Mouse (Mus musculus): ENCODE results near the gene Pms2. TPM values are rescaled to one million over a fixed set of nuclear protein-coding genes. Genes with fewer than 3 reads are reported as not detected.

Gene Pms2
- polyA plus RNA-seq (2012; ENCODE audit: low replicate concordance) = 0.57 and 1.4 TPM in 2 replicates

DNA sequence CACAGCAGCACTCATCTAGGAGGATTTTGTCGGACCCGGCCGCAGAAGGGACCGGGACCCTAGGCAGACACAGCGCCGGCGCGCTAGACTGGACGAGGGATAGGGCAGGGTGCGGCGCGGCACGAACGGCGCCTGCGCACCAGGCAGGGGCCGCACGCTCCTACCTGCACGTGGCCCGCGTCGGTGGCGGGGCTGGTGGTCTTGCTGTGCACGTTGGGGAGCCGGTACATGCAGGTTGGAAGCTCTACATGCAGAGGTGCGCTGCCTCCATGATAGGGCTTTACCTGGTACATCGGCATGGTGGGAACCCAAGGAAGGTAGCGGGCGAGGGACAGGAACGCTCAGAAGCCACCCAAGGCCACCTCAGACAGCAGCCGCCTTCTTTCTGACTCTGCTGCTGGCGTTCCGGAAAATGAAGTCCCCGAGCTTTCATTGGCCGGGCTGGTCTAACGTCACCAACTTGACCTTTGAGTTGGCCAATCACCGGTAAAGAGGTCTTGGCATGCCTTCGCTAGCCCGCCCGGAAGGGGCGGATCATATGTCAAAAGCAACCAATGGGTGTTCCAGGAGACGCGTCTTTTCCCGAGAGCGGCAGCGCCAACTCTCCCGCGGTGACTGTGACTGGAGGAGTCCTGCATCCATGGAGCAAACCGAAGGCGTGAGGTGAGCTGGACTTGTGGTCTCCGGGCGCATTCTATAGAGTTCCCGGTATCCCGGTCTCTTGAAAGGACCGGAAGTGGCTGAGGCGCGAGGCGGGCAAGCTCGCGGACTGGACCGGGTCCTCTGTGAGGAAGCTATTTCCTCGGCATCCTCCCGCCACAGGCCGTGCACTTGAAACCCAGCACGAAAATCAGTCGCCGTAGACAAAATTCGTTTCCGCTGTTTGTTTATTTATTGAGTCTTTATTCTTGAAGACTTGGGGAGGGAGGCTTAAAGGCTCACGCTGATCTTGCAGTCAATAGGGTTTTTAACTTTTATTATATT, at the start of gene Pms2, which contains the start of gene Aimp2:
TSS of gene Pms2 (plus strand) at position 548 of the 984 bp plus-strand sequence.
TSS of gene Aimp2 (minus strand) at position 431 of the 984 bp plus-strand sequence.

DNA sequence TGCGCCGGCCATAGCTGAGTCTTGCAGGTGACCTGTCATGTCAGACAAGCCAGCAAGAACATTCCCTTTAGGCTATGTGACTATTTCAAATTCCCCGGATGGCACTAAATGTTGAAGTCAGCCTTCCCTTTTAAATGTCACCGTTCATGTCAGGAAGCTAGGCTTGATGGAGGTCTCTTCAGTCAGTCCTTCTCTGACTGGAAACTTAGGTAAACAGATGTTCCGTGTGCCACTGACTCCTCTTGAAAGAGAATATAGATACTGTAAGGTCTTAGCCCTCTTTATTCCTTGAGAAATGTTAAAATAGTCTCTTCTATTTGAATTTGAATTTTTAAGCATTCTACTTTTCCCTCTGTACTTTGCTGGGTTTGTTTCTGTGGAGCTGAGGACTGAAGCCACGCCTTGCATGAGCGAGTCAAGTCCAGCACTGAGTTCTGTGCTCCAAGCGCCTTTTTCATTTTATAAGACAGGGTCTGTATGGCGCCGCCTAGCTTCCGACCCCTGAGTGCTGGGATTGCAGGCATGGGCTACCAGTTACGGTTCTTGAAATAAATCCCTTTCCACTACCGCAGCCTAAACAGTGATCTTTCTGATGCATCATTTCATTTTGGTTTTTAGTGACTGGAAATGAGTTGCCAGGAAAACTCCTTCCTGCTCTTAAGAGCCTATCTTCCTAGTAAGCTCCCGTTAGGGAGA, 12.0 kb upstream of the Pms2 start, which contains the start of gene Ankrd61:
TSS of gene Ankrd61 (minus strand) at position 51 of the 696 bp plus-strand sequence.

DNA sequence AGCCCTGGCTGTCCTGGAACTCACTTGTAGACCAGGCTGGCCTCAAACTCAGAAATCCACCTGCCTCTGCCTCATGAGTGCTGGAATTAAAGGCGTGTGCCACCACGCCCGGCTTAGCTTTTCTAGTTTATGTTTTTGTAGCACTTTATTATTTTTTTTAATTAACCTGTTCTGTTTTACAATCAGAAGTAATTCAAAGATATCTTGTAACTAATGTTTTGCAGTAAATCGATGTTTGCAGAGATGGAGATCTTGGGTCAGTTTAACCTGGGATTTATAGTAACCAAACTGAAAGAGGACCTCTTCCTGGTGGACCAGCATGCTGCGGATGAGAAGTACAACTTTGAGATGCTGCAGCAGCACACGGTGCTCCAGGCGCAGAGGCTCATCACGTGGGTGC, 18.1 kb downstream of the Pms2 start, which contains the start of gene Gm42421:
TSS of gene Gm42421 (plus strand) at position 301 of the 400 bp plus-strand sequence.

DNA sequence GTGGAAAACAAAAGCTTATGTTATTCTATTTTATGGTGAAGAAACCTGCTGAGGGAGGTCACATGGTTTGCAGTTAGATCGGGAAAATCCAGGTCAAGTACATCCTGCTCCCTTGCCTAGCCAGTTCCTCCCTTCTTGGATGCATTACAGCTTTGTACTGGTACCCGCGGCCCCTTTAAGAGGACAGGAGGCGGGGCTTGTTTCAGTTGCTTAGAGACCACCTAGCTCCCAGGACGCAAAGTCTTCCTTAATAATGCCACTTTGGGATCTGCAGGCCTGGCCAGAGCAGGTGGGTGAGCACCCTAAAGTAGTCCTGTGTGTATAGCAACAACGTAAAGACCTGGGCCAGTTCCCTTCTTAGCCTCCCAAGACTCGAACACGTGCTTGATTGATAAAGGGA, 23.1 kb downstream of the Pms2 start, which contains the start of gene Rsph10b:
TSS of gene Rsph10b (plus strand) at position 205 of the 400 bp plus-strand sequence.

Other genes with a start within 250 kb of the Pms2 start
- gene Usp42, start 177.7 kb upstream of the Pms2 start, polyA plus RNA-seq (2012; ENCODE audit: low replicate concordance) = 12.4 and 28.1 TPM in 2 replicates
- 31.7 and 35.8 TPM in 2 replicates for gene Eif2ak1, start 92.2 kb upstream of the Pms2 start, polyA plus RNA-seq (2012; ENCODE audit: low replicate concordance)
- 0.27 TPM in 1 of 2 replicates, not detected in the other for gene Ankrd61, start 12.3 kb upstream of the Pms2 start, polyA plus RNA-seq (2012; ENCODE audit: low replicate concordance)
- 20.7 and 73.7 TPM in 2 replicates for gene Aimp2, start 117 bp upstream of the Pms2 start, polyA plus RNA-seq (2012; ENCODE audit: low replicate concordance)
- gene Gm42421, start 18.2 kb downstream of the Pms2 start, polyA plus RNA-seq (2012; ENCODE audit: low replicate concordance) = not detected in 2 replicates
- not detected in 2 replicates for gene Rsph10b, start 23.1 kb downstream of the Pms2 start, polyA plus RNA-seq (2012; ENCODE audit: low replicate concordance)
- gene Ccz1, start 104.9 kb downstream of the Pms2 start, polyA plus RNA-seq (2012; ENCODE audit: low replicate concordance) = 78.6 and 79.1 TPM in 2 replicates
- not detected in 2 replicates for gene Ocm, start 116.7 kb downstream of the Pms2 start, polyA plus RNA-seq (2012; ENCODE audit: low replicate concordance)
- 11.0 and 19.8 TPM in 2 replicates for gene Lmtk2, start 190.5 kb downstream of the Pms2 start, polyA plus RNA-seq (2012; ENCODE audit: low replicate concordance)

Data from leukemia stem cell, adult 10-12 weeks (primary cell).